Mouse (Mus musculus): ENCODE results near the gene Nhlrc2. TPM values are rescaled to one million over a fixed set of nuclear protein-coding genes. Genes with fewer than 3 reads are reported as not detected.

Gene Nhlrc2
- total RNA-seq, 2 experiments from 2014 or later, result 11.0 to 11.3 TPM

DNA sequence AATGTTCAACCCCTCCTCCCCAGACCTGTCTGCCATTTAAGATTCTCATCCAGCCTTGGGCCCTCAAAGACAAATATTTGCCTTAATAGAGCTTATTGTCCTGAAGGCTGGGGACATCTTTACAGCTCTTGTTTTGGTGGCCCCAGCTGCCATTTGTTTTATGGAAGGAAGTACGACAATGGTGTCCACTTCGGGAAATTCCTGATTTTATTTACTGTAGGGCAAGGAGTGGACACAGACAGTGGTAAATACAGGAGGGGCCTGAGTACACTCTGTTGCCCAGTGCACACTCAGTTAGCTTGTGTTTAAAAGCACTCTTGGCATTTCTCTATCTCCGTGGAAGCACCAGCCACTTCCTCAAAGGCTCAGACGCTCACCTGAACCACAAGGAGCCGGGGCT lies 66.1 kb downstream of the Nhlrc2 start:
- DNase-seq (ENCODE audit: low spot score in 2 of 2), result no peak

DNA sequence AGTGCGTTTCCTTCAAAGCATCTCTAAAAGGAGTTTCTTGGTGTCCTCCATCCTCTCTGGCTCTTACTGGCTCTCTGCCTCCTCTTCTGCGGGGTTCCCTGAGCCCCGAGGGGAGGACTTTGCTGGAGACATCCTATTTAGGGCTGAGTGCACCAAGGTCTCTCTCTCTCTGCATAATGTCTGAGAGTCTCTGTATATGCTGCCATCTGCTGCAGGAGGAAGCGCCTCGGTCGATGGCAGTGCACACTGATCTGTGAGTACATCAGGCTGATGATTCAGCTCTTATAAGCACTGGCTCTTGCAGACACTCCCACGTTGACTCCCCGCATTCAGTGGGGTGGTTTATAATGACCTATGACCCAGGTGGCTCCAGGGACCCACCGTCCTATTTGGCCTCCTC lies 70.8 kb downstream of the Nhlrc2 start:
- DNase-seq (ENCODE audit: low spot score in 2 of 2), result peak in 1 of 2 experiments; percentile 24

DNA sequence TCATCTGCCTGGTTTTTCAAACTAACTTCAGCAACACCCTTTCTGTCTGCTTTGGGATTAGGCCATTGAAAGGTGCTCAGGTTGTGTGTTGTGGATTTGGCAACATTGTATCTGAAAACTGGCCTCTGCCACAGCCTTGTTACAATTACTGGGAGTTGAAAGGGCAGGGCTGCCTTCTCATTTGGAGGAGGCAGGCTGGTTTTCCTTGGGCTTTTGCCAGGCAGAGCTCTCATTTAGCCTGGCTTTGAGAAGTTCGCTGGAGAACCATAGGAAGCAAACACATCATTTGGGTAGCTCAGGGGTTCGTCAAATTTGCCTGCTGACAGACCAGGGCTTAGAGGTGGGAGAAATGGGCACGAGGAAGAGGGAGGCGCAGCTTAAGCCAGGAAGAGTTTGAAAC lies 71.5 kb downstream of the Nhlrc2 start:
- DNase-seq (ENCODE audit: low spot score in 2 of 2), result no peak

DNA sequence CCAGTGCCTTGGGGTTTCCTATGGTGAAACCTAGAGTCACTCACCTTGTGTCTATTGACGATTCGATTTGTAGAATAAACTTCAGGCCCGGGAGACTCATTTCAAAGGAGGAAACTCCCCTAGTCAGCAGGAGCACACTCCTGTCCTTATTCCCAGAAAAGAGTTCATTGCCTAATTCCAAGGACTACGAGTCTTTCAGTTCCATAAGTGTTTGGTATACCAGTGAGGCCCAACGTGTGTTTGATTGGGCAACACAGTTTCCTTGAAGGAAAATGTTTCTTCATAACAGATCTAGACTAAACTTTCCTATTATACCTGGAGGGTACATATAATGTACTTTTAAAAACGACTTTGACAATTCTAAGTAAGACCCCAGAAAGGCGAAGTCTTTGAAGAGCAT lies 73.8 kb downstream of the Nhlrc2 start:
- DNase-seq (ENCODE audit: low spot score in 2 of 2), result no peak

DNA sequence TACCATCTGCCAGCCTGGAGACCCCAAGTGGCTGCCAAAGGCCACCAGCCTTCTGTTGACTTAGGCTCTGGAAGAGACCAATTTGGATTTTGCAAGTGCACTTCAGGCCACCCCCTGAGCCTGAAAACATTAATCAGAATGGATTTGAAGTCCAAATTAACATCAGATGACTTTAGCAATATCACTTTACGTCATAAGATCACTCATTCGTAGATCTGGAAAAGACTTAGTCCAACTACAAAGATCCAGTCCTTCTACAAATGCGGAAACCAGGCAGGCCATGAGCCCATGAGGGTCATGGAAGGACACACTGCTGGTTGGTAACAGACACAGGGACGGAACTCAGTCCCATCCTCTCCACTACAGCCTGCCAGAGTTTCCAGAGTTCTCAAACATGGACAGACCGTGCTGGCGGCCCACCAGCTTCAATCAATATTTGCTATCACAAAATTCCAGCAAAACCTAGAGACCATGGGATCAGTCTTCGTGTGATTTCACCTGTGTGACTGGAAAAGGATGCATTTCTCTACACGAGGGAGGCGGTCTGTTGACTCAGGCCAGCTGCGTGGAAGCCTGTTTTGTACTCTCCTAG lies 79.9 kb downstream of the Nhlrc2 start:
- DNase-seq (ENCODE audit: low spot score in 2 of 2), result no peak

DNA sequence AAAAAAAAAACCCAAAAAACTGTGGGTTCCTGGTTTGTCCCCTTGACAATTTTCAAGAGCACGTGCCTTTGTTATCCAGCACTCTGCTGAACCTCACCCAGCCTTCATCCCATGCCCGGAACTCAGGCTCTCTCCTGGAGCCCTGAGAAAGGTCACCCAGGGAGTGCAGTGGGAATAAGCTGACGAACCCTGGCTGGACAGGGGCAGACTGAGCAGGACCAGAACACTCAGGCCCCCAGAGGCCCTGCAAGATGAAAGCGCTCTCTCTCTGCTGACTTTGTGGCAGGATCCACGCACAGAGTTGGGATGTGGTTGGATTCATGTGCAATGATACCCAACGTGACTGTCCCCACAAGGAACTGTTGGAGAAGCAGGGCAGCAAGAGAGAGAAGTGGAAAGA lies 81.6 kb downstream of the Nhlrc2 start:
- DNase-seq (ENCODE audit: low spot score in 2 of 2), result no peak

DNA sequence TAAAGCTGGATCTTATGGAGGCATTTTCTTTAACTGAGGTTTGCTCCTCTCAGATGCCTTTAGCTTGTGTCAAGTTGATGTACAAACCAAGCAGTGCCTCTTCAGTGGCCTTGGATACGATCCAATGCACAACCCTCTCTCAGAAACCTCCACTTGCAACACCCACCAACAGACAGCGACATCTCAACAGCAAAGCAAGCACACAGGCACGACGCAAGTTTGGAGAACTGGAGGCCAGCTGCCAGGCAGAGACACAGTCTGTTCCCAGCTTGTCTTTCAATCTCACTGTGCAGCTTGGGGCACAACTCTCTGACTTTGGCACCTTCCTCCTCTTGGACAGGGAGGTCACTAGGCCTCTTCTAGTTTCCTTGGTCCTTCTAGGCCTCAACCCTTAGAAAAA lies 83.0 kb downstream of the Nhlrc2 start:
- peak in 1 of 2 experiments; percentile 23 for DNase-seq (ENCODE audit: low spot score in 2 of 2)

DNA sequence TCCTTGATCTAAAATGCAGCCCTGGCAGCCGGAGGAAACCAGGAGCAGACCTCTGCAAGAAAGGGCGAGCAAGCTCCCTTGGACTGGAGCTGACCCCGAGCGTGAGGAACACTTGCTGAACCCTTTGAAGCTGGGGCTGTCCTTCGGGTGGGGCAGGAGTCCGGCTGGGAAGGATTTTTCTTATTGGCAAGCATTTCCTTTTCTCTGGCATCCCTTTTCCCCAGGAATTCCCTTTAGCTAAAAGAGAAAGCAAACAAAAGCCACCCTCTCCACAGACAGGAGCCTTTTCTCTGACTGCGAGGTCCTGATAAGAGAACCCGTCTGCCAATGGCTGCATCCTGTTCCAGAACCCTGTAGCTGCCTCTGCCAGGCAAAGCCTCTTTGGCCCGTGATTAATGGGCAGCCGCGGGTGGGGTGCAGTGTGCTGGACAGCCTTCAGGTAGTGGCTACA lies 83.4 kb downstream of the Nhlrc2 start:
- no peak for DNase-seq (ENCODE audit: low spot score in 2 of 2)

DNA sequence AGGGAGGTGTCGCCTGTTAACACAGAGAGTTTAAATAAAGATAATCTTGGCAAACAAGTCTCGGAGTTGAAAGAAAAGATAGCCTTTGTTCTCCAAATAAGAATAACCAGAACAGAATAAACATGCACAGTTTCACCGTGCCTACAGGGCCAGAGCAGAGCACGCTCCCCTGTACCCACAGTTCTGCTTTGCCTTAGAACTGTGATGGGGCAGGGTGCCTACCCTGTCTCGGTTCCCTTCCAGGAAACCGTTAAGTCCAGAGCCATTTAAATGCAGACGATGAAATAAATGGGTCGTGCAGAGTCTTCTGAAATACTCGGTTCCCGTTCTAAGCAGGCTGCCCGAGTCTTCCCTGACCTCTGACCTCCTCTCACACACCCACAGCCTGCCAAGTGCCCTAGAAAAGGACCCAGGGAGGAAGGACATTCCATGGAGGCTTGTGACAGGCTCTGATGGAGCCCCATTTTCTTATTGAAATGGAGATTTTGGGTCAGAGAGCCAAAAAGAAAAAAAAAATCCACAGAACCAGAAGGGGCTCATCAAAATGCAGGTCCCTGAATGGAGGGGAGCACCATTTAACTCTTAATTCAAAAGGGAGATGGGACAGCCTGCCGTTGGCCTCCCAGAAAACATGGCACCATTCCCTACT lies 89.1 kb downstream of the Nhlrc2 start:
- peak; percentile 29 to 71 for DNase-seq (ENCODE audit: low spot score in 2 of 2)

DNA sequence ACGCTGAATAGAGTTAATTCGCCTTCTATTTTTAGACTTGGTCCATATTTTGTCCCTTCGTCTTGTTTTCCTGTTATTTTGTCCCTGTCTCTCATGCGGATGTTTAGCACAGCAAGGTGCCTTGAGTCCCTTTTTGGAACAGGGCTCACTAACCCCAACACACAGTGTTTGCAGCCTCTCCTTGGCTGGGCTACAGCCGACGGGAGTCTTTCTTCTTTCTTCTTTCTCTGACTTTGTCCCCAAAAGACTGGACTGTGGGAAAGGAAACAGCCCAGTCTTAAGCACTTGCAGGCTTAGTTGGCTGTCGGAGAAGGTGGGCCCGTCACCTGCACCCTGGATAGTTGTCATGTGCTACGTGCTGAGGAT lies 89.6 kb downstream of the Nhlrc2 start:
- DNase-seq (ENCODE audit: low spot score in 2 of 2), result no peak

DNA sequence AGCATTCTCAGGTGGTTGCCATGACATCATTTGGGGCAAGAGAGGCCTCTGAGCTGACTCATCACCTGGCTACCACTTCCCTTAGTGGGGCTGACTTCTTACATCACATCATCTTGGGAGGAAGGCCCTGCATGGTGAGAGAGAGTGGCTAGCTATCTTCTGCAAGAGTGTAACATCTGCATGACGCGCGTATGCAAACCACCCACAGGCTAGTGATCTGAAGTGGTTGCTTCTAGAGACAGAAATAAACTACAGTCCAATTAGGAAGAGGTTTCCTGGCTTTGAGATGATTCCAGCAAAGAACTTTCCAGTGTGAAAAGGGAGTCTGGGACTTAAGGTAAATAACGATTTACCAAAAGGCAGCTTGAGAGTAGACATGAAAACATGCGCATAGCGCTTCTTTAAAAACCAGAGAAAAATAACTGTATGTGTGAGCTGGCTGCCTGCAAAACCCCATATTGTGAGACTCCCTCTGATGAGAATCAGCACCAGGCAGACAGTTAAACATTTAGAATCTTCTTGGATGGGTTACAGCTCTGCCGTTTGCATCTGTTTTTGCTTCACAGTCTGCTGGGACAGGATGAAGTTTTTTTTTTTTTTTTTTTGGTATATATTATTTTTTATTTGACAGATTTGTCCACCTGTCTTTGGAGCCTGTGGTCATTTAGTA lies 99.5 kb downstream of the Nhlrc2 start:
- DNase-seq (ENCODE audit: low spot score in 2 of 2), result peak in 1 of 2 experiments; percentile 46

DNA sequence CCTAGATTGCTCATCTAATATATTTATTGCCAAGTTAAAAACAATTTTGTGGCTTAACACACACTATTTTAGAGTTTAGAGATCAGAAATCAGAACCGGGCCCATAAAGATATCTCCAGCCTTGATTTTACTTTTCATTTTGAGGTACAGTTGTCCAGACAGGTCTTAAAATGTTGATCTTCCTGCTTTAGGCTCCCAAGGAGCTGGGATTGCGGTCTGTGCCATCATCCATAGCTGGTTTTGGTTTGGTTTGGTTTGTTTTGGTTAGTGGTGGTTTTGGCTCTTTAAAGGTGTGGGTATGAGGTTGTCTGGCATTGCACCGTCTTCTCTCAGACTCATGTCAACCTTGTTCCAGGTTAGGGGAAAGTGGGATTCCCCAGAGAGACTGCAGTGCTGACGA lies 103.2 kb downstream of the Nhlrc2 start:
- DNase-seq (ENCODE audit: low spot score in 2 of 2), result no peak

DNA sequence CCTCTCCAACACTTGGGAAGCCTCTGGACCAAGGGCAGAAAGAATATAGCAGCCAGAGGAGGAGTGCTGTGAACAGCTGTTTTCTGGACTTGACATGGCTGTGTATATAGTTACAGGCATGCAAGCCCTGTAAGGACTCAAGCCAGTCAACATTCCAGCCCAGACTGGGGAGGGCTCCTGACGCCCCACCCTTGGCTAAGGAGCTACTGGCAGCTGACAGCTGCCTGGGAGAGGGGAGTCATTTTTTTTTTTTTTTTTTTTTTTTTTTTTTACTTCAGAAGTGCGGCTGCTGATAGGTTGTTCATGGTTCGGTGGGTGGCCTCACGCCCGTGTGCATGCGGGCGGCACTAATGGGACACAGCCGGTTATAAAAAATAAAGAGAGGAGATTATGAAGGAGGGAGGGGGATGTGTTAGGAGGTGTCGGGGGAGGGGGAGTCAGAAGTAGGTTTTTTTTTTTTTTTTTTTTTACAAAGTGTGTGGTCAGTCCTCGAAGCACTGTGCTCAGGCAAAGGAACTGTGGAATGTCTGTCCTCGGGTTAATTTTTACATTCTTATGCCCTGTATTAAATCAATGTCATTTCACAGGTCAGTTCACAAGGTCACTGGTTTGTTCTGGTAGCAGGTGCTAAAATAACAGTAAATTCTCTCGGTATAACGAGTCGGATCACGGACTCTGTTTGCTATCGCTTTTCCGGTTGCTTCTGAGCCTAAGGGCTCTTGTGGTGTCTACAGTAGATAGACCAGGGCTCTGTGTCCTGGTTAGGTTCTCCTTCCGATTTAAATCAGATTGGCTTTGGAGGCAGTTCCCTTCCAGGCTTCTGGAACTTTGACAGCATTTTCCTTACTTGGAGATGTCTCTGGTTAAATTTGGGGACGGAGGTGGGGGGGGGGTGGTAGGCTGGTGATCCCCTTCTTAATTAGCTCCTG lies 104.2 kb downstream of the Nhlrc2 start:
- DNase-seq (ENCODE audit: low spot score in 2 of 2), result peak in 1 of 2 experiments; percentile 8

Other genes with a start within 250 kb of the Nhlrc2 start
- gene Nrap, start 158.2 kb upstream of the Nhlrc2 start, total RNA-seq (2021), result under 1 TPM; 0.14 to 0.25 TPM
- 1 to 10 TPM; 5.1 to 6.3 TPM for gene Casp7, start 151.1 kb upstream of the Nhlrc2 start, total RNA-seq (2021)
- 1 to 10 TPM in 1 of 2 experiments, under 1 TPM in 1; 0.45 to 1.1 TPM for gene Plekhs1, start 86.6 kb upstream of the Nhlrc2 start, total RNA-seq (2021)
- gene Dclre1a, start within 50 bp of the Nhlrc2 start, total RNA-seq (2021), result 1 to 10 TPM; 7.3 to 7.4 TPM
- gene Adrb1, start 173.9 kb downstream of the Nhlrc2 start, total RNA-seq (2021), result 10 to 100 TPM; 12.1 to 15.7 TPM

Data from layer of hippocampus, postnatal 14 days (tissue).